Mouse (Mus musculus): Measurements from ENCODE around the gene Mrps23.

The Mrps23 gene

DNA sequence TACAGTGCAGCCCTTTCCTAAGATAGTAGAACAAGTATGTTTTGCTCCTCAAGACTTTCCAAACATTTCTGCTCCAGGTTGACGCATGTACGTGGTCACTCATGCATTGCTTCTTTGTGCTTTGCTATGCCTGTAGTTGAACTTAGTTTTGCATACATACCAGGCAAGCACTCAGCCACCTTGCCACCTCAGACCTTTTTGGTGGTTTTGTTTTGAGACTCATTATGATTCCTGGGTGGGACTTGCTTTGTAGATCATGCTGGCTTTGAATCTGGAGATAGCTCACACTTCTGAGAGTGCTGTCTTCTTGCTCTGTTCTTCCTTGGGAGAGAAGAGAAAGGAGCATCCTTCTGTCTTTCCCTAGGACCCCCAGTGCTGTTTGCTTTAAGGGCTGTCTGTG lies 3.5 kb downstream of the Mrps23 start:
- no peak for DNase-seq (ENCODE audit: low spot score)

GRCm38 (mm10) chr11:88211824-88212582 lies 7.8 kb downstream of the Mrps23 start:
- DNase-seq (ENCODE audit: low spot score), result no peak

DNA sequence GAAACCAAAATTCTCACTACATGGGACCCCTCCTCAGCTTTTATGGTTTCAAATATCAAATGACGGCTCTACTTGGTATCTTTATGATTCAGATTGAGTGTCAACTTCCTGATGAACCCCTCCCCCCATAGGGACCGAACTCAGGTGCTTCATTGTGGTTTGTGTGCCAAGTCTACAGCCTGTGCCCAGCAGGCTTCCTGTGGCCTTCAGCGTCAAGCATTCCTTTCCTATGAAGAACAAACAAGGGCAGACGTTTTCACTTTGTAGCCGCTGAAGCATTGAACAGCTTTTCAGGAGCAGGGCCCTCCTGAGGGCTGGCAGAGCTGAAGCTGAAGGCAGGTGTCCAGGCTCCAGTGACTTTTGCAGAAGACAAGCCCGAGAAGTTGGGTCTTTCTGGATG lies 9.6 kb downstream of the Mrps23 start:
- no peak for DNase-seq (ENCODE audit: low spot score)

GRCm38 (mm10) chr11:88214881-88215831 lies 11.0 kb downstream of the Mrps23 start:
- no peak for DNase-seq (ENCODE audit: low spot score)

DNA sequence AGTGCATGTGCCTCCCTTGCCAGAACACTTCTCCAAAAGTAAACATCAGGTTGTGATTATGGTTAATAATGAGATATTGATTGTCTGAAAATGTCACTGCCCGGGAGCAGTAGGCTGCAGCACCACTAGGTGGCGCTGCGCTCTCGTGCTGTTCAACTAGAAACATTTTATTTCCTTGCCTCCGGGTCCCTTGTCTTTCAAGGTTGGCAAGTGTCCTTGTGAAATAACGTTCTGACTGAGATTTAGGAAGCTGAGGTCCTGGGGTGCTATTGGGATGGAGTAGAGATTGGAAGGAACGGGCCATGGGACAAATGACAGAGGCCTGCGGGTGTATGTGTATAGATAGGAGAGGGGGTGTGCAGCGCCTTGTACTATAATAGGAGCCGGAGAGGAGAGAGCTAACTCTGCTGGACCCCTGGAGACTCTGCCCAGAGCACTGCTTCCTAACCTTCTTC lies 12.1 kb downstream of the Mrps23 start:
- peak; percentile 59 for DNase-seq (ENCODE audit: low spot score)

DNA sequence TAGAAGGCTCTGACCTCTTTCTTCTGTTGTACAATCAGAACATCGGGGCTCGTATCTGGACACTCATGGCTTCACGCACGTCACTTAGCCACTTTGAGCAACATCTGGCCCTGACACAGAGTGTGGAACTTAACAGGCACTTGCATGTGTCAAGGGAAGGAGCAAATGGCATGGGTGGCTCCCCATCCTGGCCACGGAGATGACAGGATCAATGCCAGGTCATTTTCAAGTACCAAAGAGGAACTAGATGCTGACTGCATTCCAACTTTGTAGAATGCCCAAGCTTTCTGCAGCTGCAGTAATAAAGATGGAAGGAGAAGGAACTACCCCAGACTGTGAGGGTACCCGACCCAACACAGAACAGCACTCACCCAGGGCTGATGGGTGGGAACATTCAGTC lies 14.0 kb downstream of the Mrps23 start:
- no peak for DNase-seq (ENCODE audit: low spot score)

GRCm38 (mm10) chr11:88218586-88218985 lies 14.4 kb downstream of the Mrps23 start:
- DNase-seq (ENCODE audit: low spot score), result no peak

DNA sequence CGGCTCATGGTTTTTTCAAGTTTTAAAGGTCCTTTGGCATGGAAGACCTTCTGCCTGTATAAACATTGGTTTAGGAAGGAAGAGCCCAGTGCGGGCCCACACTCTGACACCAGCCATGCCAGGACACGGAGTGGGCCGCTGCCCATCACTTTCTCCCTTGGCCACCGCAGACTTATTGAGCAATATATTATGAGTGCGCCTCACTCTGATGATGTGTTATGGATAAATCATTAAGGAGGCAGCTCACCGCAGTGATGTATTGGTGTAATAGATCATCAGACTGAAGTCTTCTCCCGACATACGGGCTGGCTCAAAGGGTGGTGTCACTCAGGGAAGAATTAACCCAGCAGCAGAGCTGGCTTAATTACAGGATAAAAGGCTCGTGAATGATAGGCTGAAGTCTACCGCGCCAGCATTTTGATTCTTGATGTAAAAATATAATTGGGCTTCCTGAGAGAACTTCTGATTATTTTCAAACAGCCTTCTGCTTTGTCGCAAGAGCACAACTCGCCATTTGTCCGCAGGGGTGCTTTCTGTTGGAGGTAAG lies 17.8 kb downstream of the Mrps23 start:
- no peak for DNase-seq (ENCODE audit: low spot score)

GRCm38 (mm10) chr11:88227001-88227957 lies 23.1 kb downstream of the Mrps23 start:
- DNase-seq (ENCODE audit: low spot score), result no peak

DNA sequence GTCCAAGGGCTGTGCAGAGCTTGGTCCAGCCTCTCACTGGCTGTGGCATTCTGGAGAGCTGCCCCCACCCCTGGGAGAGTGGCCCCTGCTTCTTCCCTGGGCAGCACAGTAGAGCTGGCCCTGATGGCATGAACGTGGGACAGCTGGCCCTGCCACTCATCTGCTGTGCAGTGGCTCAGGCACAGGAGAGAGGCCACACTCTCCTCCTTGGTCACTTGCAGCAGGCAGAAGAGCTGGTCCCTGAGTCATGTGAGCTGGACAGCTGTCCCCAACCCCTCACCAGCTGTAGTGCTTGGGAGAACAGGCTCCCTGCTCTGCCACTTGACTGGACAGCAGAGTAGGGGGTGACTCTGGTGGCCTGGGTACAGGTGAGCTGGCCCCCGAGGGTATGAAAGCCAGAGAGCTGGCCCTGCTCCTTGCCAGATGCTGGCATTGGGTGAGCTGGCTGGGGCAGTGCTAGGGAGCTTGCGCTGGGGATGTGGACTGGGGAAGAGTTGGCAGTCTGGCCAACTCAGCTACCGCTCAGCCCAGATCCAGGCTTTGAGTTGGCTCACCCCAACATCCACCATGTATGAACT lies 27.1 kb downstream of the Mrps23 start:
- DNase-seq (ENCODE audit: low spot score), result no peak

DNA sequence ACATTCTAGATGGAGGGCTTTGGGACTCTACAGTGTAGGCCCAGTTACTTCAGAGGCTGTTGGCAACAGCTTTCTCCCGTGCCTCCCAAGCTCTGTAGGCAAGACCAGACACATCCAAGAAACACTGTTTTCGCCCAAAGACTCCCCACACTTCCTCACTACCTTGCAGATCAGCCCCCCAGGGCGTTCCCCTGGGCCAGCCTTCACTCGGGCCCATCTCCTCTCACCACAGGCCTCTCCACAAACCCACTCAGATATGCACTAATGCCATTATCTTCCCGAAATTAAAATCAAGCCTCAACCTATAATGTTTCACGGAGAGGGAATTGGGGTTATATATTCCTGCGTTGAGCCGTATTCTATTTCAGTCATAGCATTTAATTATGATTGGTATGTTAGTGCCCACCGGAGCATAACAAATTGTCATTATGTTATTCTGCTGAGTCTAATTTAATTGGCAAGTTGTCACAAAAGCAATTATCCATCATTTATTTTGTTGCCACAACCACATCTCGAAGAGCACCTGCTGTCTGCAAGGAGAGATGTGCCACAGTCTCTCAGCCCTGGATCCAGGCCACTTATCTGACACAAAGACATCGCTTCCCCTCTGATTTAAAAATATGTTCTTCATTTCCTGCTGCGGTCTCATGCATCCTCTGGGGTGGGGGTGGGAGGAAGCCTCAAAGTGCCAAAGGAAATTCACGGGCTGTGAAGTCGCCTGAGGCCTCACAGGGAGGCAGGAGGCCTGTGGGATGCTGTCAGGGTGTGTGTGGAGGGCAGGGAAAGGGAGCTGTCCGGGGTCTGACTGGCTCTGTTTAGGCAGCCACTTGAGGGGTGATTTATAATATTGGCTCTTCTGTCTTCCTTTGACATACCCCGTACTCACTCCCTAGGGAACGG lies 29.6 kb downstream of the Mrps23 start:
- peak; percentile 50 for DNase-seq (ENCODE audit: low spot score)

DNA sequence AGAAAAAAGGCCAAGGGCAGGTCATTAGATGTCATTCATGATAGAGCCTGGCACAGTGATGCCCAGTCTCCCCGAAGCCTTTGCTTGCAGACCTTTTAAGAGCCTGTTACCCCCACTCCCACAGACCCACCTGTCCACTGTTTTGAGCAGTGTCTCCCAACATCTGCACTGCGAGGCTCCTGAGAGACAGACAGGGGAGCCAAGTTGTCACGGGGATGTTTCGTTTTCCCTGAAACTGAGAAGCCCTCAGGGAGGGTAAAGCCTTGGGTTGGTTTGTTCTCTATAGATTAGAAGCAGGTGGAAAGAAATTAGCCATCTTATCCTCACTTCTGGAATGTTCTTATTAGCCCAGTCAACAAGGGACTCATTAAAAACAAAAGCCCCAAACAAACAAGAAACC lies 30.6 kb downstream of the Mrps23 start:
- no peak for DNase-seq (ENCODE audit: low spot score)

DNA sequence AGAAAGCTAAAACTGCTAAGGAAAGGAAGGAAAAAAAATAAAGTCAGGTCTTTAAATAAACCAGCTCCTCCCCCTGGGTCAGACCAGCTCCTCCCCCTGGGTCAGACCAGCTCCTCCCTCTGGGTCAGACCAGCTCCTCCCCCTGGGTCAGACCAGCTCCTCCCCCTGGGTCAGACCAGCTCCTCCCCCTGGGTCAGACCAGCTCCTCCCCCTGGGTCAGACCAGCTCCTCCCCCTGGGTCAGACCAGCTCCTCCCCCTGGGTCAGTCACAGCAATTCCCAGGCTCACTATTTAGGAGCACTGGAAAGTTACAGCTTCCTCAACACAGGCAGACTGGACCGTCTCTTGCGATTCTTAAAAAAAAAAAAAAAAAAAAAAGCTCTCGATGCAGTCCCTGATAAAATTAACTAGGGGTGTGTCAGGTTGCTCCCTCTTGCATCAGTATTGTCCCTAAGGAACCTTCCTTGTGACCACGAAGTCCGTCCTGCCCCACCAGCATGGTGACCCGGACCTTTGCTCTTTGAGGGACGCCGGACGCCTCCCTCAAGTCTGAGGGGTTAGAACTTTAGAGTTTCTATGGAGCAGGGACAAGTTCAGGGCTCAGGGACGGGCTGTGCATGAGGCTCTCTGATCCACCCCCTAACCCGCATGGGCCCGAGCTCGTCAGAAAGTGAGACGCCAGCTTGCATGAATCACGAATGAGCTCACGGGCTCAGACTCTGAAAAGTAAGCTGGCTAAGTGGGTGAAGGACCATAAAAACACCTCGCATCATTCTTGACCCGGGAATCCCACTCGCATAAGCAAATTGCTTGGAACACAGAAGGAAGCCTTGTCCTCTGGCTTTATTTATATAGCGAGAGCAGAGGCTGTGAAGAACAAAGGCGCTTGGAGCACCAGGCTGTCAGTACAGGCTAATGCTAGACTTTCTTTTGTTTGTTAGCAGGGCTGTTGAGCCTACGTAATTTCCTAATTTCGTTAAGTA lies 31.3 kb downstream of the Mrps23 start:
- no peak for DNase-seq (ENCODE audit: low spot score)

DNA sequence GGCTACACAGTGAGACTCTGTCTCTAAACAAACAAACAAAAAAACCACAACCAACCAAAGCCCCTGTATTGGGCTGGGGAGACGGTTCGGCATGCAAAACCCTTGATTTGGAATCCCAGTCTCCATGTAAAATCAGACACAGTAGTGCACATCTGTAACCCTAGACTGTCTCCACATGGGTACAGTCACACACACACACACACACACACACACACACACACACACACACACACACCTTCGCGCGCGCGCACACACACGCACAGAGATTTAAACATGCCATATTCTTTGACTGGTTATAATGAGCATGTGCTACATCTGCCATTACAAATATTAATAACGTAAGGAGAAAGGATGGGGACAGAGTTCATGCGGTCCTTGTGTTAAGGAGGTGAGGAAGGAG lies 36.1 kb downstream of the Mrps23 start:
- no peak for DNase-seq (ENCODE audit: low spot score)

DNA sequence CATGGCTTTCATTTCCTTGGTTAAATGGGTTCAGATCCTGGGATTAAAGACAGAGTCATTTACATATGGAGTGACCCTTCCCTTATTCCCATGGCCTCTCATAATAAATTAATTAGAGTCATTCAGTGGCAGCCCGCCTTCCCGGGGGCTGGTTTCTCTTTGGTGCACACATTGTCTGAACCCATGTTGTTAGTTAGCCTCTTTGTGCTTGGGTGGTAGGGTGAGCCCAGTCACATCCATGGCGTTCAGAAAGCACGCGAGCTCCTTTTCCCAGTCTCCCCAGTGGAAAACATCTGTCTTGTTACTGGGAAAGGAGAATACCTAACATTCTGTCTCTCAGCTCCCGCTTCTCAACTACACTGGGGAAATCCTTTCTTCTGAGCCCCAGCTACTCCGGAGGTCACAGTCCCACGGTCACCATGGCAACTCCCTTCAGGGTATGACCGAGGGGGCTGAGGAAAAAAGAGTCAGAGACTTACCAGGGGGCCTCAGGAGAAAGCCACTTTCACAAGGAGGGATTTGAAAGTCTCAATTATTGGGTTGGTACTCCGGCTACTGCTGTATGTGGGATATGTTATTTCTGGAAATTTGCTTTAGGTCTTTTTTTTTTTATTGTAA lies 36.7 kb downstream of the Mrps23 start:
- no peak for DNase-seq (ENCODE audit: low spot score)

- DNase-seq (ENCODE audit: low spot score), result no peak
Observed at GRCm38 (mm10) chr11:88241468-88242301, 37.5 kb downstream of the Mrps23 start.

DNA sequence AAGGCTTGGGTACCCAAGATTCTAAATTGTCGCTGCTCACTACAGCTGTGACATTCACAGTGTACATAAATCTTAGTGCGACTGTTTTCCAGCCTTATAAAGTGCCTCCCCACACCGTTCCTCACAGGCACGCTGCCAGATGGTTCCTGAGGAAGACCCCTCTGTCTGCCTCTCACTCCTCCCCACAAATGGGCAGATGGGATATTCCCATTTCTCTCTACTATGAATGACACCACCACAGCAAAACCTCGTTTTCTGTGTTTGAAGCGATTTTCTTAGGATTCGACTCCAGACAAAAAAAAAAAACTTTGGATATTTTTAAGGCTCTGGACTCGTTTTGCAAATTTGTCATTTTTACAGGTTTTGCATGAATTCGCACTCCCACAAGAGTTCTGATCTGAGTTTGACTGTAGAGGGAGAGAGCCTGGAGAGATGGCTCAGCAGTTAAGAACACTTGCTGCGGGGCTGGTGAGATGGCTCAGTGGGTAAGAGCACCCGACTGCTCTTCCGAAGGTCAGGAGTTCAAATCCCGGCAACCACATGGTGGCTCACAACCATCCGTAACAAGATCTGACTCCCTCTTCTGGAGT lies 41.5 kb downstream of the Mrps23 start:
- DNase-seq (ENCODE audit: low spot score), result no peak
